Mouse (Mus musculus) embryonic facial prominence, embryonic 12.5 days (tissue): Measurements from ENCODE around the gene Ccdc113. TPM values are rescaled to one million over a fixed set of nuclear protein-coding genes. Genes with fewer than 3 reads are reported as not detected.

ENCODE experiments used
- polyA plus RNA-seq: library from polyadenylated mRNA; unstranded; fragments of >200 nt; fragmentation: Nextera tagmentation; extraction: Ambion mirVana; gene quantifications from 2 replicates; pipeline ENCODE4 v1.2.1, GENCODE M21; 2016

Gene Ccdc113
- polyA plus RNA-seq, 1 experiment from 2014 or later = 0.20 TPM

Other genes starting within 250 kb of the Ccdc113 start
- gene Cngb1, start 227.5 kb upstream of the Ccdc113 start, polyA plus RNA-seq = 0.13 and 0.17 TPM in 2 replicates
- 0.99 TPM in 1 of 2 replicates, not detected in the other for gene Tepp, start 223.5 kb upstream of the Ccdc113 start, polyA plus RNA-seq
- 14.2 and 14.4 TPM in 2 replicates for gene Zfp319, start 202.1 kb upstream of the Ccdc113 start, polyA plus RNA-seq
- 44.8 and 48.2 TPM in 2 replicates for gene Usb1, start 201.8 kb upstream of the Ccdc113 start, polyA plus RNA-seq
- 17.6 and 17.9 TPM in 2 replicates for gene Mmp15, start 181.8 kb upstream of the Ccdc113 start, polyA plus RNA-seq
- gene Cfap20, start 99.2 kb upstream of the Ccdc113 start, polyA plus RNA-seq = 148 and 152 TPM in 2 replicates
- 12.2 and 12.9 TPM in 2 replicates for gene Csnk2a2, start 44.0 kb upstream of the Ccdc113 start, polyA plus RNA-seq
- gene Prss54, start 42.3 kb downstream of the Ccdc113 start, polyA plus RNA-seq = not detected in 2 replicates
- gene Gins3, start 99.4 kb downstream of the Ccdc113 start, polyA plus RNA-seq = 28.5 and 29.8 TPM in 2 replicates
- gene Ndrg4, start 142.9 kb downstream of the Ccdc113 start, polyA plus RNA-seq = 27.3 and 34.4 TPM in 2 replicates
- 19.5 and 21.4 TPM in 2 replicates for gene Setd6, start 181.8 kb downstream of the Ccdc113 start, polyA plus RNA-seq